Mouse (Mus musculus) E14TG2a.4 (cell line): ENCODE measurements around the gene Pax7.

Source experiments
- CTCF ChIP-seq: conservative IDR thresholded peaks from 2 replicates; pipeline ENCODE4 v1.5.1; 2014; ENCODE audit warnings: low read length
- POU5F1 ChIP-seq: IDR thresholded peaks from 2 replicates; pipeline ENCODE4 v1.6.1; 2014; ENCODE audit warnings: low read length, borderline replicate concordance

DNA sequence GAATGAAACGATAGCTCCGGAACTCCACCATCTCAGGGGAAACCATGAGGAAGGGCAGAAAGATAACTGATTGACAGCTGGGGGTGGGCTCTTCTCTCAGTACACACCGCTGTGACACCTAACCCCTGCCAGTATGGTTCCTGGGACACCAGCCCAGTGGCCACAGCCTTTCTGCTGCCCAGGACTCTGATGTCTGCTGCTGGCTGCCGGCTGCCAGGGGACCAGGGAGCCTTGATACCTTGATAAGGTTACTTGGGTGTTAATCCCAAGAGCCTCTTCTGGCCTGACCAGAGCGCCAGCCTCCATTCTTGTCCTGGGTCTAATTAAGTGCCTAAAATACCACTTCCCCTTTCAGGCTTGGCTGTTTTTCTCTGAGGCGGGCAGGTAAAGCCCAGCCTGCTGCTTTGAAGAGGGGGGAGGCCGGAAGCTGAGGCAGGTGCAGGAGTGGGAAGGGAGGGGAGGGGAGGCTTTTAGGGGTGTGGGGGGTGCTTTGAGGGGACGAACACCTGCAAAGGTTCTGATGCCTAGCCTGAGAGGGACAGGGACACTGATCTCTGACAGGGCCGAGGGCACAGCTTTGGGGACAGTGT lies 19.9 kb downstream of the Pax7 start:
- no peak for TF ChIP-seq CTCF
- no peak for TF ChIP-seq POU5F1
